Mouse (Mus musculus) cerebellum, adult 2 months (tissue): ENCODE measurements around the gene Spint1. TPM values are rescaled to one million over a fixed set of nuclear protein-coding genes. Genes with fewer than 3 reads are reported as not detected.

Source experiments
- DNase-seq, 2 experiments: peaks; one replicate each; pipeline ENCODE4 v3.0.0; 2021
- H3K27ac ChIP-seq: fragments of 200-500 bp; 2 replicates; pipeline ENCODE4 v1.5.1; 2012; ENCODE audit warnings: low read length, control low read depth, inconsistent platforms; ENCODE audit not compliant: insufficient read depth
- H3K27me3 ChIP-seq: fragments of 200-500 bp; 2 replicates; pipeline ENCODE4 v1.6.1; 2012; ENCODE audit warnings: inconsistent platforms, mild to moderate bottlenecking, low read length, moderate library complexity; ENCODE audit not compliant: control insufficient read depth, insufficient read depth
- H3K4me1 ChIP-seq: fragments of 200-500 bp; 2 replicates; pipeline ENCODE4 v1.6.1; 2011; ENCODE audit warnings: low read length; ENCODE audit not compliant: control insufficient read depth, insufficient read depth
- H3K4me3 ChIP-seq: fragments of 200-500 bp; replicated peaks from 2 replicates; pipeline ENCODE3; 2011; ENCODE audit warnings: mild to moderate bottlenecking, low read depth, low read length, control low read depth; ENCODE audit not compliant: insufficient read depth
- CTCF ChIP-seq: fragments of 200-500 bp; IDR thresholded peaks from 2 replicates; pipeline ENCODE4 v1.5.1; 2011; ENCODE audit warnings: low read depth, mild to moderate bottlenecking, control low read depth, low read length, moderate library complexity, borderline replicate concordance; ENCODE audit not compliant: insufficient read depth
- POLR2A ChIP-seq: fragments of 200-500 bp; IDR thresholded peaks from 2 replicates; pipeline ENCODE4 v1.6.1; 2011; ENCODE audit warnings: low read length, control low read depth, borderline replicate concordance; ENCODE audit not compliant: insufficient read depth
- WGBS: fragments of 180-500 bp; shearing (Covaris S2); methylation state at CpG from one replicate; pipeline ENCODE4 v1.1.7; 2018; 5-methylcytosine and 5-hydroxymethylcytosine counted together
- polyA plus RNA-seq: library from polyadenylated mRNA; depleted of rRNA; stranded (reverse); fragments of >200 nt; gene quantifications from 2 replicates; pipeline ENCODE4 v1.2.3, GENCODE M21; 2012

Spint1 gene
- polyA plus RNA-seq, 1 experiment: 0.61 TPM

GRCm38 (mm10) chr2:119198934-119199333, 38.2 kb upstream of the Spint1 start:
- Histone ChIP-seq H3K27ac (no peak overlapping the region), H3K27me3 (no peaks in the 10 kb centered on the region), H3K4me3 (no peak overlapping the region), H3K4me1 (no peaks in the 10 kb centered on the region; the same call in 1 of the 2 replicates)
- TF ChIP-seq CTCF (no peak), POLR2A (no peak)
- WGBS: 46% methylated on average over 3 of the region's 3 CpGs
- DNase-seq: no peak

GRCm38 (mm10) chr2:119202914-119203453, 34.2 kb upstream of the Spint1 start:
- 53% methylated on average over 5 of the region's 5 CpGs for WGBS
- no peak for DNase-seq
- Histone ChIP-seq H3K4me3 (no peak overlapping the region), H3K4me1 (no peaks in the 10 kb centered on the region; the same call in 1 of the 2 replicates), H3K27ac (no peak overlapping the region), H3K27me3 (no peaks in the 10 kb centered on the region)
- TF ChIP-seq POLR2A (no peak), CTCF (no peak)

- no peak for DNase-seq
- H3K4me1 ChIP-seq: no peaks in the 10 kb centered on the region; the same call in 1 of the 2 replicates
- no peak overlapping the region for H3K4me3 ChIP-seq
- no peaks in the 10 kb centered on the region for H3K27me3 ChIP-seq
- H3K27ac ChIP-seq: no peak overlapping the region
- TF ChIP-seq CTCF (no peak), POLR2A (no peak)
- 64% methylated on average over 4 of the region's 4 CpGs for WGBS
Measured at GRCm38 (mm10) chr2:119203871-119204460, 33.2 kb upstream of the Spint1 start.

GRCm38 (mm10) chr2:119207961-119208343, 29.2 kb upstream of the Spint1 start:
- WGBS: 11% methylated on average over 6 of the region's 6 CpGs
- peak overlapping the region; percentile 74 for H3K4me3 ChIP-seq
- no peaks in the 10 kb centered on the region; the same call in 1 of the 2 replicates for H3K4me1 ChIP-seq
- no peaks in the 10 kb centered on the region for H3K27me3 ChIP-seq
- TF ChIP-seq CTCF: no peak
- TF ChIP-seq POLR2A: no peak
- H3K27ac ChIP-seq: no peak overlapping the region
- DNase-seq: no peak

- TF ChIP-seq POLR2A: peak; percentile 85
- no peak for TF ChIP-seq CTCF
- WGBS: under 1% methylated on average over 51 of the region's 51 CpGs
- H3K4me3 ChIP-seq: peak within 1 kb of the TSS; percentile 74
- peak within 1 kb of the TSS; percentile 57 for H3K27ac ChIP-seq
- H3K4me1 ChIP-seq: no peaks in the 10 kb centered on the region; the same call in 1 of the 2 replicates
- DNase-seq: peak; percentile 95 to 97
- no peaks in the 10 kb centered on the region for H3K27me3 ChIP-seq
Measured at GRCm38 (mm10) chr2:119208344-119209175, 28.6 kb upstream of the Spint1 start, which contains the start of the genes Zfyve19 and Dnajc17. Gene Zfyve19, plus strand, starts transcription at chr2:119208617. Gene Dnajc17, minus strand, starts transcription at chr2:119208795.

- peak overlapping the region; percentile 72 for H3K4me3 ChIP-seq
- no peaks in the 10 kb centered on the region for H3K27me3 ChIP-seq
- TF ChIP-seq POLR2A: no peak
- no peak for TF ChIP-seq CTCF
- no peak for DNase-seq
- H3K4me1 ChIP-seq: no peaks in the 10 kb centered on the region; the same call in 1 of the 2 replicates
- no peak overlapping the region for H3K27ac ChIP-seq
- under 1% methylated on average over 13 of the region's 13 CpGs for WGBS
Measured at GRCm38 (mm10) chr2:119209176-119209507, 28.0 kb upstream of the Spint1 start.

GRCm38 (mm10) chr2:119229775-119230704, 7.1 kb upstream of the Spint1 start, which contains the start of gene Ppp1r14d:
Gene Ppp1r14d, minus strand, starts transcription at chr2:119229906.
- no peak within 1 kb of the TSS for H3K27ac ChIP-seq
- TF ChIP-seq CTCF (no peak), POLR2A (no peak)
- no peak for DNase-seq
- 72% methylated on average over 6 of the region's 6 CpGs for WGBS
- no peaks in the 10 kb centered on the region for H3K4me1 ChIP-seq
- no peak within 1 kb of the TSS for H3K4me3 ChIP-seq
- H3K27me3 ChIP-seq: no peaks in the 10 kb centered on the region
